Mouse (Mus musculus) kidney, adult 8-10 months (tissue): Measurements from ENCODE around the gene Ptprm.
A peak's percentile ranks its signal among the peaks of the same experiment; 100 is the strongest.

Experiments
- DNase-seq, 2 experiments: peaks; one replicate each; pipeline ENCODE4 v3.0.0; 2022

Gene Ptprm

GRCm38 (mm10) chr17:67343006-67343405 is 11.3 kb downstream of the Ptprm start:
- DNase-seq, result no peak

GRCm38 (mm10) chr17:67340362-67340761 is 13.9 kb downstream of the Ptprm start:
- no peak for DNase-seq

- no peak for DNase-seq
These were observed 14.7 kb downstream of the Ptprm start for GRCm38 (mm10) chr17:67339569-67339968.

GRCm38 (mm10) chr17:67334310-67334709 is 19.9 kb downstream of the Ptprm start:
- no peak for DNase-seq

GRCm38 (mm10) chr17:67329435-67329834 is 24.8 kb downstream of the Ptprm start:
- peak in 1 of 2 experiments; percentile 22 for DNase-seq

GRCm38 (mm10) chr17:67324499-67324832 is 29.8 kb downstream of the Ptprm start:
- DNase-seq, result no peak

- DNase-seq, result peak in 1 of 2 experiments; percentile 24
These were observed 30.3 kb downstream of the Ptprm start for GRCm38 (mm10) chr17:67323777-67324498.

- no peak for DNase-seq
These were observed 39.6 kb downstream of the Ptprm start for GRCm38 (mm10) chr17:67314491-67315205.

GRCm38 (mm10) chr17:67308421-67308820 is 45.8 kb downstream of the Ptprm start:
- DNase-seq, result no peak

- DNase-seq, result no peak
These were observed 48.0 kb downstream of the Ptprm start for GRCm38 (mm10) chr17:67306066-67306845.

- DNase-seq, result peak; percentile 35 to 65
These were observed 49.4 kb downstream of the Ptprm start for GRCm38 (mm10) chr17:67304831-67305230.

GRCm38 (mm10) chr17:67303326-67304099 is 50.7 kb downstream of the Ptprm start:
- DNase-seq, result peak; percentile 26 to 39

GRCm38 (mm10) chr17:67302569-67302968 is 51.7 kb downstream of the Ptprm start:
- no peak for DNase-seq

GRCm38 (mm10) chr17:67302074-67302473 is 52.2 kb downstream of the Ptprm start:
- DNase-seq, result no peak

GRCm38 (mm10) chr17:67301367-67301766 is 52.9 kb downstream of the Ptprm start:
- no peak for DNase-seq

GRCm38 (mm10) chr17:67298269-67298798 is 55.9 kb downstream of the Ptprm start:
- DNase-seq, result no peak

GRCm38 (mm10) chr17:67296604-67297595 is 57.4 kb downstream of the Ptprm start:
- peak in 1 of 2 experiments; percentile 18 for DNase-seq

- DNase-seq, result no peak
These were observed 63.5 kb downstream of the Ptprm start for GRCm38 (mm10) chr17:67290662-67291240.

GRCm38 (mm10) chr17:67287501-67287900 is 66.8 kb downstream of the Ptprm start:
- DNase-seq, result no peak

GRCm38 (mm10) chr17:67281640-67282170 is 72.6 kb downstream of the Ptprm start:
- no peak for DNase-seq
